8 mouse cellular contexts compared by ENCODE assay signal in genomic region chr3:152347227-152347626, GRCm38 (mm10). TPM values are rescaled to one million over a fixed set of nuclear protein-coding genes. Genes with fewer than 3 reads are reported as not detected.
DNase-seq lines count a peak whose midpoint lies in the region; ATAC-seq and TF ChIP-seq lines count a peak whose summit lies in the region.

No protein-coding gene starts in this region.

- H3K27ac ChIP-seq in heart, embryonic 15.5 days: no peak overlapping the region
- H3K27ac ChIP-seq in bone marrow, adult 2 months (ENCODE audit: control insufficient read depth, insufficient read depth, low read depth, low read length, poor library complexity): no peak overlapping the region
- H3K27ac ChIP-seq in hindbrain, embryonic 13.5 days: peak overlapping the region; percentile 88
- peak overlapping the region; percentile 83; the same call in 1 of the 2 replicates for H3K27ac ChIP-seq in midbrain, embryonic 13.5 days

- H3K4me2 ChIP-seq in heart, embryonic 15.5 days: peak overlapping the region; percentile 63
- H3K4me2 ChIP-seq in hindbrain, embryonic 13.5 days: peak overlapping the region; percentile 64
- H3K4me2 ChIP-seq in midbrain, embryonic 13.5 days (replicated peaks): peak overlapping the region; percentile 67

- H3K4me1 ChIP-seq in heart, embryonic 15.5 days (replicated peaks): peaks cover 23% of the 10 kb centered on the region
- H3K4me1 ChIP-seq in bone marrow, adult 2 months (ENCODE audit: control insufficient read depth, insufficient read depth, low read length): peaks cover 3% of the 10 kb centered on the region
- H3K4me1 ChIP-seq in hindbrain, embryonic 13.5 days (replicated peaks): peaks cover 40% of the 10 kb centered on the region
- peaks cover 37% of the 10 kb centered on the region for H3K4me1 ChIP-seq in midbrain, embryonic 13.5 days (replicated peaks)

- no peak for DNase-seq in heart, adult 11 months
- DNase-seq in retina, postnatal 1 day: no peak
- DNase-seq in urinary bladder, adult 2 months (ENCODE audit: low spot score): no peak
- DNase-seq in cerebellum, postnatal 4 days (ENCODE audit: low spot score in 2 of 2): no peak

- H3K36me3 ChIP-seq in heart, embryonic 15.5 days: no peaks in the 10 kb centered on the region
- no peaks in the 10 kb centered on the region for H3K36me3 ChIP-seq in hindbrain, embryonic 13.5 days
- no peaks in the 10 kb centered on the region for H3K36me3 ChIP-seq in midbrain, embryonic 13.5 days

- H3K9ac ChIP-seq in heart, embryonic 15.5 days: peak overlapping the region; percentile 81
- peak overlapping the region; percentile 85 for H3K9ac ChIP-seq in hindbrain, embryonic 13.5 days
- H3K9ac ChIP-seq in midbrain, embryonic 13.5 days (replicated peaks): peak overlapping the region; percentile 89

- ATAC-seq in heart, embryonic 15.5 days (replicated peaks; ENCODE audit: insufficient number of reproducible peaks, insufficient read depth, low FRiP score, low read depth): no peak
- no peak for ATAC-seq in hindbrain, embryonic 13.5 days (ENCODE audit: low FRiP score)
- ATAC-seq in midbrain, embryonic 13.5 days: no peak

- 39% methylated on average over 3 of the region's 3 CpGs for WGBS in heart, embryonic 15.5 days
- WGBS in bone marrow, adult 2 months: 47% methylated on average over 3 of the region's 3 CpGs
- WGBS in hindbrain, embryonic 13.5 days: 47% methylated on average over 3 of the region's 3 CpGs
- WGBS in midbrain, embryonic 13.5 days: 46% methylated on average over 3 of the region's 3 CpGs

- no peak for TF ChIP-seq POLR2A in bone marrow, adult 2 months (IDR thresholded peaks at IDR 0.05; ENCODE audit: borderline replicate concordance, control insufficient read depth, low read depth, low read length)

- H3K4me3 ChIP-seq in heart, embryonic 15.5 days: peak overlapping the region; percentile 65
- H3K4me3 ChIP-seq in bone marrow, adult 2 months (replicated peaks; ENCODE audit: control insufficient read depth, low read depth, low read length): peak overlapping the region; percentile 96
- H3K4me3 ChIP-seq in hindbrain, embryonic 13.5 days: peak overlapping the region; percentile 76
- H3K4me3 ChIP-seq in midbrain, embryonic 13.5 days (replicated peaks): peak overlapping the region; percentile 77

- H3K27me3 ChIP-seq in heart, embryonic 15.5 days: no peaks in the 10 kb centered on the region
- H3K27me3 ChIP-seq in hindbrain, embryonic 13.5 days: no peaks in the 10 kb centered on the region
- H3K27me3 ChIP-seq in midbrain, embryonic 13.5 days: no peaks in the 10 kb centered on the region

- H3K9me3 ChIP-seq in heart, embryonic 15.5 days (replicated peaks): no peaks in the 10 kb centered on the region
- H3K9me3 ChIP-seq in hindbrain, embryonic 13.5 days: no peaks in the 10 kb centered on the region
- no peaks in the 10 kb centered on the region for H3K9me3 ChIP-seq in midbrain, embryonic 13.5 days

- no peak for TF ChIP-seq CTCF in bone marrow, adult 2 months (IDR thresholded peaks at IDR 0.05; ENCODE audit: control insufficient read depth, insufficient read depth, low read length)

RNA-seq across cellular contexts. Expression of gene Usp33, which starts 0.9 kb away (rescaled TPM):
- 25.0 and 29.2 TPM in 2 replicates for polyA plus RNA-seq in heart, embryonic 15.5 days (2015; fragmentation: Nextera tagmentation; extraction: Ambion mirVana)
- polyA plus RNA-seq in bone marrow, adult 2 months (2011; ENCODE audit: insufficient read depth, insufficient read length, low replicate concordance, missing spikeins): 16.6 and 29.3 TPM in 2 replicates
- polyA plus RNA-seq in hindbrain, embryonic 13.5 days (2015; fragmentation: Nextera tagmentation; extraction: Ambion mirVana): 88.0 and 89.3 TPM in 2 replicates
- 79.1 and 85.8 TPM in 2 replicates for polyA plus RNA-seq in midbrain, embryonic 13.5 days (2015; fragmentation: Nextera tagmentation; extraction: Ambion mirVana)
- 32.8 and 39.3 TPM in 2 replicates for polyA plus RNA-seq in urinary bladder, adult 2 months (2012; rRNA removed)

RNA-seq across cellular contexts. Expression of gene Miga1, which starts 7.0 kb away (rescaled TPM):
- 12.8 and 13.4 TPM in 2 replicates for polyA plus RNA-seq in heart, embryonic 15.5 days (2015; fragmentation: Nextera tagmentation; extraction: Ambion mirVana)
- polyA plus RNA-seq in bone marrow, adult 2 months (2011; ENCODE audit: insufficient read depth, insufficient read length, low replicate concordance, missing spikeins): 0.65 and 2.8 TPM in 2 replicates
- polyA plus RNA-seq in hindbrain, embryonic 13.5 days (2015; fragmentation: Nextera tagmentation; extraction: Ambion mirVana): 18.9 and 19.8 TPM in 2 replicates
- polyA plus RNA-seq in midbrain, embryonic 13.5 days (2015; fragmentation: Nextera tagmentation; extraction: Ambion mirVana): 18.1 TPM in 2 replicates
- polyA plus RNA-seq in urinary bladder, adult 2 months (2012; rRNA removed): 6.4 and 7.4 TPM in 2 replicates

RNA-seq across cellular contexts. Expression of gene Zzz3, which starts 48.0 kb away (rescaled TPM):
- 22.7 and 27.0 TPM in 2 replicates for polyA plus RNA-seq in heart, embryonic 15.5 days (2015; fragmentation: Nextera tagmentation; extraction: Ambion mirVana)
- 11.5 and 13.2 TPM in 2 replicates for polyA plus RNA-seq in bone marrow, adult 2 months (2011; ENCODE audit: insufficient read depth, insufficient read length, low replicate concordance, missing spikeins)
- polyA plus RNA-seq in hindbrain, embryonic 13.5 days (2015; fragmentation: Nextera tagmentation; extraction: Ambion mirVana): 36.0 and 37.0 TPM in 2 replicates
- polyA plus RNA-seq in midbrain, embryonic 13.5 days (2015; fragmentation: Nextera tagmentation; extraction: Ambion mirVana): 36.3 and 40.4 TPM in 2 replicates
- 25.4 and 26.2 TPM in 2 replicates for polyA plus RNA-seq in urinary bladder, adult 2 months (2012; rRNA removed)

Comparison
In these comparisons a context has a peak if more than half of its experiments do, and no peak if none do; other contexts are left out.
1. H3K27ac ChIP-seq: peak in hindbrain, embryonic 13.5 days (single experiment) and midbrain, embryonic 13.5 days (single experiment); none in heart, embryonic 15.5 days (single experiment) and bone marrow, adult 2 months (single experiment).
2. Peak in every context shown above with its lines, with median percentiles within 50 percentile points of each other: H3K4me2 ChIP-seq, H3K4me3 ChIP-seq and H3K9ac ChIP-seq.